Mouse (Mus musculus) small intestine, adult 2 months (tissue): ENCODE measurements around the gene Golga1. TPM values are rescaled to one million over a fixed set of nuclear protein-coding genes. Genes with fewer than 3 reads are reported as not detected.

Source experiments
- H3K27ac ChIP-seq: fragments of 200-500 bp; 2 replicates; pipeline ENCODE4 v1.5.1; 2012; ENCODE audit warnings: low read depth, low read length, control low read depth, inconsistent platforms; ENCODE audit not compliant: insufficient read depth
- H3K27me3 ChIP-seq: fragments of 200-500 bp; 2 replicates; pipeline ENCODE4 v1.6.1; 2012; ENCODE audit warnings: mild to moderate bottlenecking, moderate library complexity, low read length, inconsistent platforms; ENCODE audit not compliant: control insufficient read depth, insufficient read depth
- H3K36me3 ChIP-seq: fragments of 200-500 bp; 2 replicates; pipeline ENCODE4 v1.6.1; 2012; ENCODE audit warnings: mild to moderate bottlenecking, low read length, control low read depth, inconsistent platforms; ENCODE audit not compliant: control insufficient read depth, insufficient read depth
- H3K4me1 ChIP-seq: fragments of 200-500 bp; 2 replicates; pipeline ENCODE4 v1.6.1; 2012; ENCODE audit warnings: low read length, inconsistent platforms, mixed read lengths; ENCODE audit not compliant: control insufficient read depth, insufficient read depth, insufficient read length
- H3K4me3 ChIP-seq: fragments of 200-500 bp; 2 replicates; pipeline ENCODE4 v1.5.1; 2012; ENCODE audit warnings: low read depth, mild to moderate bottlenecking, control low read depth, inconsistent platforms, low read length, moderate library complexity
- CTCF ChIP-seq: fragments of 200-500 bp; IDR thresholded peaks from 2 replicates; pipeline ENCODE4 v1.5.1; 2012; ENCODE audit warnings: low read depth, mild to moderate bottlenecking, control low read depth, inconsistent platforms, low read length, moderate library complexity, mixed read lengths; ENCODE audit not compliant: insufficient replicate concordance, insufficient read length; ENCODE audit errors: extremely low read depth
- POLR2A ChIP-seq: fragments of 200-500 bp; IDR thresholded peaks from 2 replicates; pipeline ENCODE4 v1.6.1; 2012; ENCODE audit warnings: low read depth, mild to moderate bottlenecking, control low read depth, inconsistent platforms, low read length, moderate library complexity
- WGBS: fragments of 180-500 bp; shearing (Covaris S2); methylation state at CpG from one replicate; pipeline ENCODE4 v1.1.7; 2018; 5-methylcytosine and 5-hydroxymethylcytosine counted together
- polyA plus RNA-seq: library from polyadenylated mRNA; depleted of rRNA; stranded (reverse); fragments of >200 nt; gene quantifications from 2 replicates; pipeline ENCODE4 v1.2.3, GENCODE M21; 2012

The Golga1 gene
- polyA plus RNA-seq, 1 experiment = 10.4 TPM

DNA sequence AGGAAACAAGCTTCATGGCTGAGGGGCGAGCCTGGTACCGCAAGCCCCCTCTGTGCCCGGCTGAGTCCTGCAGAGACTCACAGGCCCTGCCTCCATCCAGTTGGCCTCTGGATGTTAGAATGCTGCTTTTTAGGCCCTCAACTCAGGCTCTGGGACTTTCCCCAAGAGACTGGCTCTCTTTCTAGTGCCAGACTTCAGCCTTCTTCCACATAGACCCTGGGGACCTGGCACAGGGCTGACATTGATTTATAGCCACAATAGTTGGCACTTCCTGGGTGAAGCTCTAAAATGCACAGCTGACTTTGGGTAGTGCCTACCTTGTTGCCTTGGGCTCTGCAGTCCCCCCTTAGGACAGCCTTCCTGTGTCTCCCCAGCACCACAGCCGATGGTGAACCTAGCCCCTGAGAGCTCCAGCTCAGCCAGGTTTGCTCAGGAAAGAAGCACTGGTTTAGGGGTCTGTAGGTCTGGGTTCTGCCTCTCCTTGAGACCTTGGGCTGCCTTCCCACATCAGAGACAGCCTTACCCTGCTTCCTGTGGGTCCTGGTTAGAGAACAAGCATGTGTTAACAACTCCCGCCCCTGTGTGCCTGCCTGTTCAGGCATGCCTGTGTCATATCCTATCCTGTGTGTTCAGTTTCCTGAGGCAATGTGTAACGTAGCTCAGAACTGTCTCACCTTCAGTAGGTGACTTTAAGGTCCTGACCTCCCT, 77.4 kb downstream of the Golga1 start:
- H3K27me3 ChIP-seq = no peaks in the 10 kb centered on the region
- H3K27ac ChIP-seq = no peak overlapping the region
- H3K4me1 ChIP-seq = peaks cover 23% of the 10 kb centered on the region
- 74% methylated on average over 6 of the region's 6 CpGs for WGBS
- TF ChIP-seq CTCF (no peak), POLR2A (no peak)
- H3K4me3 ChIP-seq = no peak overlapping the region
- no peaks in the 10 kb centered on the region for H3K36me3 ChIP-seq

DNA sequence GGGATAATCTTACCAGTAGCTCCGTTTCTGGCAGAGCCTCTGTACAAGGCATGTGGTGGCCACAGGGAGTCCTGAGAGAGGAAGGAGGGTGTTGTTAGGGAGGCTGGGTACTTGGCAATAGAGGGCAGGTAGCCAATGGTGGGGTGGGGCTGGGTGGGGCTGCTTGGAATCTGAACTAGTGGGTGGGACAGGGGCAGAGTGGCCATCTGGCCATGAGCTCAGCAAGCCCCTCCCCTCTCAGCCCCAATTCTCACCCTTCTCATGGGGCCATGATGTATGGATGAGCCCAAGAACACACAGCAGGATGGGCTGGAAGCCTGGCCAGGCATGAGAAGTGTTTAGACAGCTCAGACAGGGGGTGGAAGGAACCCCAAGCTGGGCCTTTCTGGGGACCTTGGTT, 78.0 kb downstream of the Golga1 start:
- Histone ChIP-seq H3K4me3 (no peak overlapping the region), H3K27me3 (no peaks in the 10 kb centered on the region), H3K4me1 (peaks cover 17% of the 10 kb centered on the region), H3K27ac (no peak overlapping the region), H3K36me3 (no peaks in the 10 kb centered on the region)
- 16% methylated on average over 1 of the region's 1 CpGs for WGBS
- TF ChIP-seq POLR2A = no peak
- no peak for TF ChIP-seq CTCF

DNA sequence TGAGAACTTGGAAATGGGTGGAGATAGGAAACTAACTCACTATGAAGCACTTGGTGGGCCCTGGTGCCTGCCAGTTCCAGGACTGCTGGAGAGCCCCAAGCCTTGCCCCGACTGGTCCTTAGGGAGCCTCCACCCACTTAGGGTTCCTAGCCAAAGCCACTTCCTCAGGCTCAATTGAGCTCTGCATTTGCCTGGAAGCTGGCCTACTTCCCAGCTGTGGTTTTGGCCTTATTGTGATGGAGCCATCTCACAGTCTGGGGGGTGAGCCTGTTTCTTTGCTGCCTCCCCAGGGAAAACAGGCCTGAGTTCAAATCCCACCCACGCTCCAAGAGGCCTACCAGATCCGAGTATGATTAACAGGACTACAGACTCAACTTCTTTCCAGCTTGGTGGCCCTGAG, 78.8 kb downstream of the Golga1 start:
- whole genome bisulfite sequencing = 56% methylated on average over 3 of the region's 3 CpGs
- no peaks in the 10 kb centered on the region for H3K36me3 ChIP-seq
- TF ChIP-seq POLR2A (no peak), CTCF (no peak)
- peaks cover 12% of the 10 kb centered on the region for H3K4me1 ChIP-seq
- no peaks in the 10 kb centered on the region for H3K27me3 ChIP-seq
- H3K27ac ChIP-seq = no peak overlapping the region
- H3K4me3 ChIP-seq = no peak overlapping the region

- Histone ChIP-seq H3K27ac (no peak overlapping the region), H3K4me1 (peaks cover 12% of the 10 kb centered on the region), H3K36me3 (no peaks in the 10 kb centered on the region), H3K4me3 (no peak overlapping the region), H3K27me3 (no peaks in the 10 kb centered on the region)
- no peak for TF ChIP-seq POLR2A
- TF ChIP-seq CTCF = peak; percentile 15; the same call in 1 of the 2 replicates
- 98% methylated on average over 2 of the region's 2 CpGs for WGBS
Observed at GRCm38 (mm10) chr2:38983456-38983855, 81.9 kb downstream of the Golga1 start.

DNA sequence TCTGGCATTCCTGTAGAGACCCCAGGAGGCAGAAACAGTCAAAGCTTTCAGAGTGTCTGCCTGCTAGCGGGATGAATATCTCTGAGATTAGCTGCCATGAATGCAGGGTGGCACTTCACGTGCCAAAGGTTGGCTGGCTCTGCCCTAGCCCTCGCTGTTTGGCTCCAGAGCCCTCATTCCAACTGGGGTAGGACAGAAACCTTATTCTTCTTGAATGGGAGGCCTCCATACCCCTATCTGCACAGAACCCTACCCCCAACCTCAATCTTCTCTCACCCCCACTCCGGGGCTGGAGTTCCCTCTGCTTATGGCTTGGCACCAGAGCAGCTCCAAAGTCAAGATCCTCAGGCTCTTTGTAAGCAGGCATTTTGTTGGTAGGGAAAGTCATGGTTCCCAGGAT, 87.5 kb downstream of the Golga1 start:
- H3K27me3 ChIP-seq = no peaks in the 10 kb centered on the region
- WGBS = 63% methylated on average over 4 of the region's 4 CpGs

GRCm38 (mm10) chr2:38975941-38976805, 89.2 kb downstream of the Golga1 start:
- no peak overlapping the region for H3K4me3 ChIP-seq
- WGBS = 73% methylated on average over 21 of the region's 21 CpGs
- TF ChIP-seq POLR2A (no peak), CTCF (no peak)
- H3K36me3 ChIP-seq = no peaks in the 10 kb centered on the region
- H3K27ac ChIP-seq = no peak overlapping the region
- H3K4me1 ChIP-seq = peaks cover 7% of the 10 kb centered on the region; the same call in 1 of the 2 replicates
- H3K27me3 ChIP-seq = no peaks in the 10 kb centered on the region

More for the DNA sequence above, 87.5 kb downstream of the Golga1 start:
- no peak overlapping the region for H3K4me3 ChIP-seq
- H3K27ac ChIP-seq = no peak overlapping the region
- peaks cover 7% of the 10 kb centered on the region; the same call in 1 of the 2 replicates for H3K4me1 ChIP-seq
- no peaks in the 10 kb centered on the region for H3K36me3 ChIP-seq
- TF ChIP-seq CTCF (no peak), POLR2A (no peak)

DNA sequence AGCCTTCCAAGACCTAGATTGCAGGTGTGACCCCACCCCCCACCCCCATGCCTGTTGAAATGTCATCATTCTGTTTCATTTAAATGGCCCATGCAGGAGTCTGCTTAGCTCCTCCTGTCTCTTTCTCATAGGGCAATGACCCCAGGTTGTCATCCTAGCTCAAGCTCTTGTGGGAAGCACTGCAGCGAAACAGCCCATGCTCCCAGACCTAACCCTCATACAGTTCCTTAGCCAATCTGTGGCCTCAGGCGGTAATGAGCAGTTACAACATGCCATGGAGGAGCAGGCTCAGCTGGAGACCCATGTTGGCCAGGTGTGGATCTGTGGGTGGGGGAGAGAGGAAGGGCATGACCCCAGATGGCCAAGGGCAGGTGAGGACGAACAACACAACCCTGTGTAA, 90.2 kb downstream of the Golga1 start:
- H3K27me3 ChIP-seq = no peaks in the 10 kb centered on the region
- 95% methylated on average over 3 of the region's 3 CpGs for WGBS
- no peak overlapping the region for H3K27ac ChIP-seq
- TF ChIP-seq CTCF (no peak), POLR2A (no peak)
- no peaks in the 10 kb centered on the region for H3K36me3 ChIP-seq
- H3K4me3 ChIP-seq = no peak overlapping the region
- peaks cover 7% of the 10 kb centered on the region; the same call in 1 of the 2 replicates for H3K4me1 ChIP-seq

- 60% methylated on average over 2 of the region's 2 CpGs for WGBS
- no peaks in the 10 kb centered on the region for H3K27me3 ChIP-seq
- no peak overlapping the region for H3K4me3 ChIP-seq
- H3K27ac ChIP-seq = no peak overlapping the region
- H3K36me3 ChIP-seq = no peaks in the 10 kb centered on the region
- TF ChIP-seq CTCF = no peak
- no peak for TF ChIP-seq POLR2A
- peaks cover 7% of the 10 kb centered on the region; the same call in 1 of the 2 replicates for H3K4me1 ChIP-seq
Observed at GRCm38 (mm10) chr2:38974171-38974570, 91.2 kb downstream of the Golga1 start.
